Mouse (Mus musculus) embryo, embryonic 11.5 days (tissue): ENCODE measurements around the gene Smarcd1.
"Not testable (repeated sequence)": the region's sequence is repeated elsewhere in the genome, so short reads cannot be mapped to it uniquely, and the experiment has no call there.

Experiments used
- DNase-seq: peaks from one replicate; pipeline ENCODE4 v3.0.0-alpha.2; 2012; ENCODE audit warnings: low read depth, low spot score

Gene Smarcd1

DNA sequence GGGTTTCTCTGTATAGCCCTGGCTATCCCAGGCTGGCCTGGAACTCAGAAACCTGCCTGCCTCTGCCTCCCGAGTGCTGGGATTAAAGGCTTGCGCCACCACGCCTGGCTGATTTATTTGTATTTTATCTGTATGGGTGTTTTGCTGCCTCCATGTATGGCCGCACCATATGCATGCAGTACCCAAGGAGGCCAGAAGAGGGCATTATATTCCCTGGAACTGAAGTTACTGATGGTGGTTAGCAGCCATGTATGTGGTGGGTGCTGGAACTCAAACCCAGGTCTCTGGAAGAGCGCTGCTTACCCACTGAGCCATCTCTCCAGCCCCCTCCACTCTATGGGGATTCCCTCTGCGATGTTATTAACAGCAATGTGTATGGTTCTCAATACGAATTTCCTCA lies 19.0 kb upstream of the Smarcd1 start:
- no peak for DNase-seq

- DNase-seq: no peak
Measured at GRCm38 (mm10) chr15:99684156-99684555, 17.8 kb upstream of the Smarcd1 start.

DNA sequence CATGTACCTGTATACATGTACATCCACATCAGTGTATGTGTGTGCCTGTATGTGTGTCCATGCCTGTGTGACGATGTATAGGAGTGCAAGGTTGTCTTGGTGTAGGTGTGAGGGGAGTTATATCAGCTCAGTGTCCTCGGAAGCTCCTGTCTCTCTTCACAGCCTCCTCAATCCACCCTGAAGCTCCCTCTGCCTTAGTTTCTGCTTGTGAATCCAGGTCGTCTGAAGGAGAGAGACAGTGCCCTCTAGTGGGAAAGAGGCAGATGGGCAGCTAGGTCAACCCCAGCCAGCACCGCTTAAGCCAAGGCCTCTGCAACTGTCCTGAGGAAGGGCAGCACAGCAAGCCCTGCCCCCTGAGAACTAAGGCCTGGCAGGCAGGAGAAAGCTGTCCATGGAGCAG lies 13.2 kb upstream of the Smarcd1 start:
- no peak for DNase-seq

DNA sequence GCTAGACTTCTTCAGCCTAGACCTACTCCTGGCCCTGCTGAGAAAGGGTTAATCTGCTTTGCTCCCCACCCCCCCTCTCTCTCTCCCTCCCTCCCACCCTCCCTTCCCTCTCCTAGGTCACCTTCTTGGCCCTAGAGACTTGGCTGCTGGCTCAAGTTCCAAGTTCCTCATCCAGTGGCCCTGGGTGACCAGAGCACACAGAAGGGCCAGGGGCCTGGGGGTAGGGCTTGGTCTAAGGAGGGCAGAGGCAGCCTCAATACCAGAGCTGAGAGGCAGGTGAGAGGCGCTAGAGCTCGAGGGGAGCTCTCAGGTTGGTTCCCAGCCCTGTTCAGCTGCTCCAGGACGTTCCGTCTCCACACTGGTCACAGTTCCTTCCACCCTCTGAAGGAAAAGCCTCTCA lies 11.0 kb upstream of the Smarcd1 start:
- DNase-seq: no peak

DNA sequence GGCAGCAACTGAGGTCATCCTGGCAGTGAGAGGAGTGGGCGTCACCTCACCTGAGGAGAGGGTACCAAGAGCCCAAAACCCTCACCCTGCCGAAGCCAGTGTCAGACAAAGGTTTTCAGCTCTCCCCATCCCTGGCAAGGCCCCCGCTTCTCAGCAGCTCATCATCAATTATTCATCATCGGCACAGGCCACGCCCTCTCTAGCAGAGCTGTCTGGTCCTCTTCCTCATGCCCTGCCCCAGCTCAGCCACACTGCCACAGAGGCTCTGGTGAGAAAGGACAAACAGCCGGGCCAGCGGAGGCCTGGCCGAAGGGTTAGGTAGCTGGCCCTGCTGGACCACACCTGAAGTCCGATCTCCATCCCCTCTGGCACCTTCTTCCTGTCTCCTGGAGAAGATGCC lies 10.0 kb upstream of the Smarcd1 start:
- no peak for DNase-seq

- no peak for DNase-seq
Measured at GRCm38 (mm10) chr15:99697309-99697708, 4.6 kb upstream of the Smarcd1 start.

DNA sequence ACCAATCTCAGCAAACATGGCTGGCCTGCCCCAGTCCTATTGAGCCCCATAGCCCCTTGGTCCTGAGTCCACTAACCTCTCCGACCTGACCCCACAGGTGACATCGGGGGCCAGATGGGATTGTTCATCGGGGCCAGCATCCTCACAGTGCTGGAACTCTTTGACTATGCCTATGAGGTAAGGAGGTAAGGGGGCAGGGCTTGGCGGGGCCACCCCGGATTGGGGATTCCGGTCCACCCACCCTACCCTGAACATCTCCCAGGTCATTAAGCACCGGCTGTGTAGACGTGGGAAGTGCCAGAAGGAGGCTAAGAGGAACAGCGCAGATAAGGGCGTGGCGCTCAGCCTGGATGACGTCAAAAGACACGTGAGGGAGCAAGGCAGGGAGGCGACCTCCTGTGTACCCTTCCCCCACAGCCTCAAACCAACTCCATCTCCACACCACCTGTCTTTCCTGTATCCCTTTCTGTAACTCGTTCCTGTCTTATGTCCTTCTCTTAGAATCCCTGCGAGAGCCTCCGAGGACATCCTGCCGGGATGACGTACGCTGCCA lies 3.3 kb upstream of the Smarcd1 start:
- DNase-seq: no peak

DNA sequence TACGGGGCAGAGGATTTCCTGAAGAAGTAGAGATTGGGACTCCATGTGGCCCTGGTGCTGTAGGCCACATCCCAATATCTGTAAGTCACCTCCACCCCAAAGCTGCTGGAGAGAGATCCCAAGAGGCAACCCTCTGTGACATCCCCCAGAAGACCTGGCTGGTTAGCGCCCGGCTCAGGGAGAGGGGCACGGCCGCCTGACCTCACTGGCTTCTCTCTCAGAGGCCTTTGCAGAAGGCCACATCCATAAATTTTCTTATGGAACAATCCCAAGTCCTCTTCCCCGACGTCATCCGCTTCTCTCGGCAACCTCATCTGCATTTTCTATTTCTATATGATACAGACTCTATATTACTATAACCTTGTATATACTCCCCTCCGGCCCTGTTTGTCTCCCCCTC lies 2.2 kb upstream of the Smarcd1 start:
- DNase-seq: no peak

DNA sequence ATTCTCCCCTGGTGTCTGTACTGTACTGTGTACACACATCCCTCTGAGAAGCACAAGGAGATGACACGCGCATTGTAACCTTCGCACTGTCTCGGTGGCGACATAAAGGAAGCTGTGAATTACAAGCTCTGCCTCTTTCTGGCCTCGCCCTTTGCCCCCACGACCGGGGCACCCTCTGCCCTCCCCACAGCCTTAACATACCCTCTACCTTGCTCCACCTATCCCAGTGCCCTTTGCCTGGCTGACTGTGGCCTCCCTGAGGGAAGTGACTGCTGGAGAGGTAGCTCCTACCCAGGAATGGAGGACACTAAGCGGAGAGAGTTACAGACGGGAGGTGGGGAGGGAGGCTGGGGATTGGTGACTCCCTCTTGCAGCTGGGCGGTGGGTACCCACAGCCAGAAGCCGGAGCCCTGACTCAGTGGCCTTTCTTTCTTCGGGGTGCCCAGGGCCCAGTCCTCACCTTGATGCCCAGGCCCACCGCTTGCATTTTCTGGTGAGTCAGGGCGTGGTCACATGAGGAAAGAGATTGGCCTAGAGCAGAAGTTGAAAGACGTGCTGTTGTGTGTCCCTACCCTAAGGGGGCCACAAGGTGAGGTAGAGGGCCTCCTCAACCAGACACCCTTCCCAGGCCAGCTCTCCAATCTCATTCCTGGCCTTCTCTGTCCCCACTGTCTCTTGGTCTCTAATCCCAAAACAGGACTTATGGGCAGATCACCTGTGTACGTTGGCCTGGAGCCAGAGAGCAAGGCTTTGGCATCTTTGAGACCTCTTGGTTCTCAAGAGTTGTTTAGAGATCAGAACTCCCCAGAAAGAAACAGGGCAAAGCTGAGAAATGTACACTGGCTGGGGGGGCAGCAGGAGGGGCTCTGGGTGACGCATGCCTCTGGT lies 1.5 kb upstream of the Smarcd1 start:
- DNase-seq: no peak

GRCm38 (mm10) chr15:99701640-99701998 lies 310 bp upstream of the Smarcd1 start:
- not testable (repeated sequence) for DNase-seq

- DNase-seq: no peak
Measured at GRCm38 (mm10) chr15:99703104-99703503, 1.2 kb downstream of the Smarcd1 start.

DNA sequence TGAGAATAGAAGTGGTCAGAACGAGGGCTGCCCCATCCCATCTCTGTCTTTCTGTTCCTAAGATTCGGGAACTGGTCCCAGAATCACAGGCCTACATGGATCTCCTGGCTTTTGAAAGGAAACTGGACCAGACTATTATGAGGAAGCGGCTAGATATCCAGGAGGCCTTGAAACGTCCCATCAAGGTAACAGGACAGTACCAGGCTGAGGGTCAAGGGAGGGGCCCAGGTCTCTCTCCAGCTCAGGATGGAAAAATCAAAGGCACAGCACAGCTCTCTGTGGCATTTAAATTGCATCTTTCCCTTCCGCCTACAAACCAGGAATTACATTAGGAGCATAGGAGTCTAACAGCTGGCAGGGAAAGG lies 1.7 kb downstream of the Smarcd1 start:
- no peak for DNase-seq

- no peak for DNase-seq
Measured at GRCm38 (mm10) chr15:99704041-99704681, 2.2 kb downstream of the Smarcd1 start.

- no peak for DNase-seq
Measured at GRCm38 (mm10) chr15:99704881-99705280, 3.0 kb downstream of the Smarcd1 start.

DNA sequence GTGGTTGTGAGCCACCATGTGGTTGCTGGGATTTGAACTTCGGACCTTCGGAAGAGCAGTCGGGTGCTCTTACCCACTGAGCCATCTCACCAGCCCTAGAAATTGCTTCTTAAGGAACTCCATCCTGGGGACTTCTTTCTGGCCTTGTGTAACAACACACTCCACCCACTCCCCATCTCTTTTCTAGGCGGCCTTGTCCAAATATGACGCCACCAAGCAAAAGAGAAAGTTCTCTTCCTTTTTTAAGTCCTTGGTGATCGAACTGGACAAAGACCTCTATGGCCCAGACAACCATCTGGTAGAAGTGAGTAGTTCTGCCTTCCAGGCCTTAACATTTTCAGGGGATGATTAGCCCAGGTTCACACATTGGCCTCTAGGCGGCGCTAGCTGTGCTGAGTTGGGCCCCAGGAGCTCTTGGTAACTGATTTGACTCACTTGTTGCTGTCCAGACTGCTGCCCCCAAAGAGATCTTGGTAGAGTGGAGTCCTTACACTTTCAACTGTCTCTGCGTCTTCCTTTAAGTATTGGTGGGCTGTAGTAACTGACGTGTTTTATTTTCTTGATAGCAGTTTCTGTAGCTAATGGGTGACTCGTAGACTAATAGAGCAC lies 3.6 kb downstream of the Smarcd1 start, which contains the start of gene Gm17349:
Gm17349 (minus strand) TSS at position 51 of the 609 bp plus-strand sequence.
- no peak for DNase-seq

- no peak for DNase-seq
Measured at GRCm38 (mm10) chr15:99708176-99708575, 6.2 kb downstream of the Smarcd1 start.

- DNase-seq: no peak
Measured at GRCm38 (mm10) chr15:99710221-99711190, 8.6 kb downstream of the Smarcd1 start.

DNA sequence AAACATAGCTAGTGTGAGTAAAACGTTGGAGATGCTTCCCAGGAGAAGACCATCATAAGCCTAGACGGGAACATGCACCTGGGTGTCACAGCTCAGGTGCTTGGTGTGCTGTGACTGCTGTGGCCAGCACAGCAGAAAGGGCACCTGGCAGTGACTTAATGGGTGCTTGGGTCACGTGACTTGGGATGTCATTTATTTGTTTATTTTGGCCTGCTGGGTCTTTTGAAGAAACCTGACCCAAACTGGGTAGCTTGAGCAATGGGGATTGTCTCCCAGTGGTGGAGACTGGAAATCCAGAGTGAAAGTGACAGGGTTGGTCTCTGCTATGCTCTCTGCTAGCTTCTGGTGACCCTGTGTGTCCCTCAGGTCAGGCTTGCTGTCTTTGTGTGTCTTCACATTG lies 9.6 kb downstream of the Smarcd1 start:
- no peak for DNase-seq

GRCm38 (mm10) chr15:99712666-99713559 lies 11.0 kb downstream of the Smarcd1 start:
- DNase-seq: no peak

DNA sequence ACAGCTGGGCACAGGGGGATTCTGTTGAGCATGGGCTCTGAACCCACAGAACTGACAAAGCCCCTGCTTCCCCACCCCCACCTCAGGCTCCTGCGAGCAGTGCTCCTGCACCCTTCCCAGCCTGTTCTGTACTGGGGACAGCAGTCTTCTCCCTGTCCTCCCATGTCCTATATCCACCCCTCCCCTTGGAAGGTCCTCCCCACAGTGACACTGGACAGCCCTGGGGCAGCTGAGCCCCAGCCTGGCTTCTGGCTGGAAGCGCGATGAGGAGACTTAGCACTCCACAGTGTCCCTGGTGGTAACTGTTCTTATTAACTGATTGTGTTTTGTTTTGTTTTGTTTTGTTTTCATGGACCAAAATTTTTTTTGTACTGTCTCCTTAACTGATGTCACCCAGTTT lies 11.6 kb downstream of the Smarcd1 start:
- no peak for DNase-seq
